Mouse (Mus musculus): ENCODE results near the gene Alad. TPM values are rescaled to one million over a fixed set of nuclear protein-coding genes. Genes with fewer than 3 reads are reported as not detected.
"Not testable (repeated sequence)": the region's sequence is repeated elsewhere in the genome, so short reads cannot be mapped to it uniquely, and the experiment has no call there.

The Alad gene
- polyA plus RNA-seq, 1 experiment from 2014 or later = 657 TPM

DNA sequence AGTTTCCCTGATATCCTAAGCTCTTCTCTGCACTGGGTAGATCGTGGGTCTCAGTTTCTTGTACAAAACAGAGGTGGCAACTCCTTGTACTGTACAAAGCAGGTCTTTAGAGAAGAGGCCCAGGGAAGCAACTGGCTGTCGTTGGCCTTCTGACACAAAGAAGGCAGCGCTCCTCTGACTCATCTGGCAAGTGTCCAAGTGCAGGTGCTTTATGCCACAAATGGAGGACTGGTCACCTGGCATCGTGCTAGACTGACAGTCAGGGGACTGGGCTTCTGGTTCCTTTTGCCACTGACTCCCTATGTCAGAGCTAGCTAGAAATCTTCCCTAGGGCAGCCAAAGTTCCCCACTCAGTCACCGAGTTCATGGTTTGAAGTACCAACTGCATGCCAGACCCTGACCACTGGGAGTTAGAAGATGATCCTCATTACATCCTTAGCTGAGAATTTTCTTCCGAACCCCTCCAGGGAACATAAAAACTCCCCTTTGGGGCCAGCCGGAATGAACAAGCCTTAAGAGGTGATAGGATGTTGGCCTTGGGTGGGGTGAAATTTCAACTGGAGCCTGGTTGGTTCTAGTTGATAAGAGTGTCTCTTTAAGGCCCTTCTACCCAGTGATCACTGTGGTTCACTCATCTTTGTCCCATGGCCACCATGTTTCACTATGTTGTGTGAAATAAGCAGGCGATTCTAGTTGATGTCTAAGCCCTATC, 34.1 kb downstream of the Alad start:
- Histone ChIP-seq H3K9me3 (replicated peaks) (no peaks in the 10 kb centered on the region), H3K9ac (peak overlapping the region; percentile 46; the same call in 1 of the 2 replicates), H3K27me3 (peaks cover 22% of the 10 kb centered on the region), H3K27ac (peak overlapping the region; percentile 71), H3K4me1 (replicated peaks) (peaks cover 38% of the 10 kb centered on the region), H3K4me3 (replicated peaks) (no peak overlapping the region), H3K4me2 (peak overlapping the region; percentile 33), H3K36me3 (no peaks in the 10 kb centered on the region)
- DNase-seq = no peak
- WGBS (ENCODE audit: insufficient replicate concordance) = 62% methylated on average over 8 of the region's 8 CpGs
- ATAC-seq (ENCODE audit: low read depth) = peak; percentile 90

DNA sequence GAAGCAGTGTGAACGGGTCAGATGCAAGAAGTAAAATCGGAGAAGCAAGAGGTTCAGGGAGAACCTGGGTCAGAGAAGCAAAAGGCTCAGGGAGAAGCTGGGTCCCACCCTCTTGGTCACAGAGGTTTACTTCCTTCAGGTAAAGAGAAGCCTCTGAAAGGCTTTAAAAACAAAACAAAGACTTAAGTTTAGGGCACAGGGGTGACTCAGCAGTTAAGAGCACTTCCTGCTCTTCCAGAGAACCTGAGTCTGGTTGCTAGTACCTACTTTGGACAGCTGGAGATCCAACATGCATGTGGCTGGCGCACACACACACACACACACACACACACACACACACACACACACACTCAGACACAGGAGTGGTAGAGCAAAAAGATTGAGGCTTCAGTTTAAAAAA, 34.8 kb downstream of the Alad start:
- Histone ChIP-seq H3K4me2 (no peak overlapping the region), H3K27ac (peak overlapping the region; percentile 71), H3K9ac (no peak overlapping the region), H3K4me3 (replicated peaks) (no peak overlapping the region), H3K36me3 (no peaks in the 10 kb centered on the region), H3K4me1 (replicated peaks) (peaks cover 43% of the 10 kb centered on the region), H3K9me3 (replicated peaks) (no peaks in the 10 kb centered on the region), H3K27me3 (peaks cover 29% of the 10 kb centered on the region)
- DNase-seq = no peak
- WGBS (ENCODE audit: insufficient replicate concordance) = 58% methylated on average over 3 of the region's 3 CpGs
- ATAC-seq (ENCODE audit: low read depth) = no peak

GRCm38 (mm10) chr4:62480709-62481605, 38.8 kb downstream of the Alad start:
- no peaks in the 10 kb centered on the region for H3K9me3 ChIP-seq (replicated peaks)
- H3K27ac ChIP-seq = no peak overlapping the region
- 27% methylated on average over 10 of the region's 10 CpGs for WGBS (ENCODE audit: insufficient replicate concordance)
- peaks cover 39% of the 10 kb centered on the region for H3K4me1 ChIP-seq (replicated peaks)
- DNase-seq = no peak
- peak; percentile 8; the same call in 1 of the 2 replicates for ATAC-seq (ENCODE audit: low read depth)
- no peaks in the 10 kb centered on the region for H3K36me3 ChIP-seq
- H3K4me3 ChIP-seq (replicated peaks) = no peak overlapping the region
- no peak overlapping the region for H3K9ac ChIP-seq
- H3K27me3 ChIP-seq = peaks cover 47% of the 10 kb centered on the region
- no peak overlapping the region for H3K4me2 ChIP-seq

DNA sequence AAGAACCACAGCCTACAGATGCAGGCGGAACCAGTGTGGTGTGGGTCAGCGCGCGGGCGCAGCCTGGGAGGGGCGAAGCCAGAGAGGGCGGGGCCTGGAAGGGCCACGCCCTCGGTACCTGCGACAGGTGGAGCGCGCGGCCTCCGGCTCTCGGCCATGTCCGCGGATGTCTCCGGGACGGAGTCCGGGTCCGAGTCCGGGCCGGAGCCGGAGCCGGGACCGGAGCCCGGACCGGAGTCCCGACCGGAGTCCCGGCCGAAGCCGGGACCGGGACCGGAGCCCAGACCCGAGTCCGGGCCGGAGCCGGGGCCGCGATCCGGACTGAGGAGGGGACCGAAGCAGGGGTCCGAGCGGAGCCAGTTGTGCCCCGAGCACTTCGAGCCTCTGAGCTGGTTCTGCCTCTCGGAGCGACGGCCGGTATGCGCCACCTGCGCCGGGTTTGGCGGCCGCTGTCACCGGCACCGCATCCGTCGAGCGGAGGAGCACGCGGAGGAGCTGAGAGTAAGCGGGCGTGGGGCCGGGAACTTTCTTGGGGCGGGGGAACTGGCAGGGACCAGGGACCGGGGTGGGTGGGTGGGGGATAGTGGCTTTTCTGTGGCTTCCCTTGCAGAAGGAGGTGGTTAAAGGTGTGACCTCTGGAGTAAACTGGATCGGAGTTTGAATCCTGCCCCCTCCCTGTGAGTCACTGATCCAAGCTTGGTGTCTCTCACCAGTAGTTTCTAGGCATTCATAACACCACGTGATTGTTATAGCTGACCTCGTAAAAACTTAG, 39.6 kb downstream of the Alad start, which contains the start of gene Bspry:
Bspry (plus strand) TSS at position 117 of the 772 bp plus-strand sequence.
- H3K9ac ChIP-seq = peak within 1 kb of the TSS; percentile 52; the same call in 1 of the 2 replicates
- 3% methylated on average over 69 of the region's 71 CpGs for WGBS (ENCODE audit: insufficient replicate concordance)
- H3K36me3 ChIP-seq = no peaks in the 10 kb centered on the region
- H3K4me2 ChIP-seq = peak within 1 kb of the TSS; percentile 80
- H3K9me3 ChIP-seq (replicated peaks) = no peaks in the 10 kb centered on the region
- H3K27me3 ChIP-seq = peaks cover 48% of the 10 kb centered on the region
- DNase-seq (peak; percentile 40), ATAC-seq (ENCODE audit: low read depth) (peak; percentile 73)
- H3K4me1 ChIP-seq (replicated peaks) = peaks cover 31% of the 10 kb centered on the region
- no peak within 1 kb of the TSS for H3K27ac ChIP-seq
- H3K4me3 ChIP-seq (replicated peaks) = peak within 1 kb of the TSS; percentile 57

GRCm38 (mm10) chr4:62479593-62479936, 40.2 kb downstream of the Alad start:
- not testable (repeated sequence) for H3K27ac ChIP-seq
- WGBS (ENCODE audit: insufficient replicate concordance) = 11% methylated on average over 11 of the region's 11 CpGs

GRCm38 (mm10) chr4:62477542-62478244, 42.0 kb downstream of the Alad start:
- Histone ChIP-seq H3K27me3 (peaks cover 50% of the 10 kb centered on the region), H3K4me1 (replicated peaks) (peaks cover 26% of the 10 kb centered on the region), H3K36me3 (no peaks in the 10 kb centered on the region), H3K4me2 (no peak overlapping the region), H3K27ac (no peak overlapping the region), H3K4me3 (replicated peaks) (no peak overlapping the region), H3K9me3 (replicated peaks) (no peaks in the 10 kb centered on the region), H3K9ac (no peak overlapping the region)
- no peak for DNase-seq
- 73% methylated on average over 6 of the region's 6 CpGs for WGBS (ENCODE audit: insufficient replicate concordance)
- no peak for ATAC-seq (ENCODE audit: low read depth)

More at GRCm38 (mm10) chr4:62479593-62479936, 40.2 kb downstream of the Alad start:
- Histone ChIP-seq H3K27me3 (peaks cover 50% of the 10 kb centered on the region), H3K9ac (peak overlapping the region; percentile 52; the same call in 1 of the 2 replicates), H3K4me1 (replicated peaks) (peaks cover 25% of the 10 kb centered on the region), H3K4me2 (peak overlapping the region; percentile 80), H3K4me3 (replicated peaks) (peak overlapping the region; percentile 57)
- not testable (repeated sequence) for H3K9me3 ChIP-seq (replicated peaks); DNase-seq; ATAC-seq (ENCODE audit: low read depth); H3K36me3 ChIP-seq

- ATAC-seq (ENCODE audit: low read depth) = no peak
- 74% methylated on average over 6 of the region's 6 CpGs for WGBS (ENCODE audit: insufficient replicate concordance)
Observed at GRCm38 (mm10) chr4:62475793-62476192, 43.9 kb downstream of the Alad start.

GRCm38 (mm10) chr4:62475131-62475530, 44.6 kb downstream of the Alad start:
- Histone ChIP-seq H3K4me2 (no peak overlapping the region), H3K27ac (no peak overlapping the region), H3K27me3 (peaks cover 24% of the 10 kb centered on the region), H3K4me3 (replicated peaks) (no peak overlapping the region), H3K9me3 (replicated peaks) (no peaks in the 10 kb centered on the region), H3K36me3 (no peaks in the 10 kb centered on the region), H3K4me1 (replicated peaks) (peaks cover 26% of the 10 kb centered on the region), H3K9ac (no peak overlapping the region)
- WGBS (ENCODE audit: insufficient replicate concordance) = 57% methylated on average over 2 of the region's 2 CpGs
- ATAC-seq (ENCODE audit: low read depth) (no peak), DNase-seq (no peak)

More at GRCm38 (mm10) chr4:62475793-62476192, 43.9 kb downstream of the Alad start:
- no peak overlapping the region for H3K27ac ChIP-seq
- no peaks in the 10 kb centered on the region for H3K9me3 ChIP-seq (replicated peaks)
- H3K4me2 ChIP-seq = no peak overlapping the region
- peaks cover 24% of the 10 kb centered on the region for H3K4me1 ChIP-seq (replicated peaks)
- DNase-seq = no peak
- no peak overlapping the region for H3K4me3 ChIP-seq (replicated peaks)
- no peaks in the 10 kb centered on the region for H3K36me3 ChIP-seq
- H3K9ac ChIP-seq = no peak overlapping the region
- H3K27me3 ChIP-seq = peaks cover 31% of the 10 kb centered on the region

- Histone ChIP-seq H3K27me3 (peaks cover 3% of the 10 kb centered on the region; the same call in 1 of the 2 replicates), H3K36me3 (no peaks in the 10 kb centered on the region), H3K9ac (no peak overlapping the region), H3K27ac (no peak overlapping the region), H3K4me3 (replicated peaks) (no peak overlapping the region), H3K4me2 (no peak overlapping the region), H3K4me1 (replicated peaks) (peaks cover 14% of the 10 kb centered on the region), H3K9me3 (replicated peaks) (no peaks in the 10 kb centered on the region)
- 85% methylated on average over 2 of the region's 2 CpGs for WGBS (ENCODE audit: insufficient replicate concordance)
- DNase-seq = no peak
- no peak for ATAC-seq (ENCODE audit: low read depth)
Observed at GRCm38 (mm10) chr4:62472071-62472470, 47.6 kb downstream of the Alad start.

DNA sequence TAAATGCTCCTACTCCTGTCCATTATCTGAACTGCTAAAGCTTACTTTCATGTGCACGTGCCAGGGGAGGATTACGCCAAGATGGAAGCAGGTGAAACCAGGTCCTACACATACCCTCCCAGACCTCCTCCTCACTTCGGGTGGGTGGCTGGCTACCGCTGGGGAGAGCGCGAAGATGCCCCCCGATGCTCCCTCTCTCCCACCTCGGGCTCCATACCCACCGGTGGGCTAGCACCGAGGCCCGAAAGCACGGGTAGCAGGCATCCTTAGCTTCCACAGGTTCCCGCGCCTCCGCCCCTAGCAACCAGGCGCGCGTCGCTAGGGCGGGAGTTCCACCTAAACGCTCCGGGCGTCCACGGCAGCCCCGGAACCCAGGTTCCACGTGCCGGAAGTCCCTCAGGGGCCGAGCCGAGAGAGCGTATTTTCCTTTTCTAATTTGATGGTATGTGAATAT, 49.1 kb downstream of the Alad start, which contains the start of gene Wdr31:
Wdr31 (minus strand) TSS at position 299 of the 454 bp plus-strand sequence.
- H3K36me3 ChIP-seq = no peaks in the 10 kb centered on the region
- DNase-seq (peak; percentile 70), ATAC-seq (ENCODE audit: low read depth) (peak; percentile 90)
- WGBS (ENCODE audit: insufficient replicate concordance) = under 1% methylated on average over 30 of the region's 30 CpGs
- 0 out of 2 replicates have a peak, but pooled peaks cover 3% of the 10 kb centered on the region for H3K27me3 ChIP-seq
- peaks cover 14% of the 10 kb centered on the region for H3K4me1 ChIP-seq (replicated peaks)
- peak within 1 kb of the TSS; percentile 68 for H3K9ac ChIP-seq
- H3K27ac ChIP-seq = no peak within 1 kb of the TSS
- peak within 1 kb of the TSS; percentile 68 for H3K4me3 ChIP-seq (replicated peaks)
- peak within 1 kb of the TSS; percentile 83 for H3K4me2 ChIP-seq
- H3K9me3 ChIP-seq (replicated peaks) = no peaks in the 10 kb centered on the region
